Mouse (Mus musculus) bone marrow macrophage, adult 2 months (primary cell): ENCODE measurements around the gene Ndufb5. TPM values are rescaled to one million over a fixed set of nuclear protein-coding genes. Genes with fewer than 3 reads are reported as not detected.
"Not testable (repeated sequence)": the region's sequence is repeated elsewhere in the genome, so short reads cannot be mapped to it uniquely, and the experiment has no call there.

Experiments used
- H3K27ac ChIP-seq: 2 replicates; pipeline ENCODE4 v1.5.1; 2012; ENCODE audit warnings: low read depth, low read length; ENCODE audit not compliant: insufficient read depth
- H3K4me1 ChIP-seq: 2 replicates; pipeline ENCODE4 v1.6.1; 2012; ENCODE audit warnings: low read length; ENCODE audit not compliant: control insufficient read depth, insufficient read depth
- H3K4me3 ChIP-seq: 2 replicates; pipeline ENCODE4 v1.5.1; 2012; ENCODE audit warnings: mild to moderate bottlenecking, low read length, moderate library complexity; ENCODE audit not compliant: insufficient read depth
- CTCF ChIP-seq: IDR thresholded peaks from 2 replicates; pipeline ENCODE4 v1.5.1; 2012; ENCODE audit warnings: low read depth, mild to moderate bottlenecking, low read length, moderate library complexity
- POLR2A ChIP-seq: IDR thresholded peaks from 2 replicates; pipeline ENCODE4 v1.6.1; 2012; ENCODE audit warnings: mild to moderate bottlenecking, low read depth, low read length, borderline replicate concordance
- polyA plus RNA-seq: library from polyadenylated mRNA; stranded (reverse); fragments of >200 nt; gene quantifications from 2 replicates; pipeline ENCODE4 v1.2.4, GENCODE M21; 2012; ENCODE audit not compliant: missing spikeins, insufficient read depth, insufficient read length

Ndufb5 gene
- polyA plus RNA-seq, 1 experiment = 143 TPM

DNA sequence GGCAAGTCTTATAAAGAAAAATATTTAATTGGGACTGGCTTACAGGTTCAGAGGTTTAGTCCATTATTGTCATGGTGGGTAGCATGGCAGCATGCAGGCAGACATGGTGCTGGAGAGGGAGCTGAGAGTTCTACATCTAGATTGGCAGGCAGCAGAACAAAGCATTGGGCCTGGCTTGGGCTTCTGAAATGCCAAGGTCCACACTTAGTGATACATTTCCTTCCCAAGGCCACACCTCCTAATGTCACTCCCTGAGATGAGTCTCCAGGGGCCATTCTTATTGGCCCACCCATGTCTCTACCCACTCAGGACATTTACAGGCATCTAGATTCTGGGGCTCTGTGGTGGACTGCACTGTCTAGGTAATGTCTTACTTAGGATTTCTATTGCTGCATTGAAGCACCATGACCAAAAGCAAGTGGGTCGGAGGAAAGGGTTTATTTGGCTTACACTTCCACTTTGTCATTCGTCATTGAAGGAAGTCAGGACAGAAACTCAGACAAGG lies 5.5 kb downstream of the Ndufb5 start:
- peaks cover 13% of the 10 kb centered on the region for H3K4me1 ChIP-seq
- H3K4me3 ChIP-seq = no peak overlapping the region
- TF ChIP-seq CTCF (no peak), POLR2A (no peak)
- H3K27ac ChIP-seq = no peak overlapping the region

DNA sequence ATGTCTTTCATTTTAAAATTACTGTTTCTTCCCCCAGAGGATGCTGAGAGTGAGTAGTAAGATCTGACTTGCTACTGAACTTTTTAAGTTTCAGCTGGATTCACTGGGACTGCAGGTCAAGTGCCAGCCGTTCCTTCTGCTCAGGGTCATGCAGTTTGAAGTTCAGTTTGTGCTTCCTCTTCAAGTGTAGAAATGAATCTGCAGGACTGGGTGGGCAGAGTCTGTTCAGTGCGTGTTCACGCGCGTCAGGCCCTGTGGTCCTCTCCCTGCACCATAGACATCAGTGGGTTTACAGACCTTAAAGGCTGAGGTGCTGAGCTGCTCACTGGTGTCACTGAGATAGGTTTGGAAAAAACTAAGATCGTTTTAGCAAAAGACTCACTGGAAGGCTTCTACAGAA lies 8.2 kb downstream of the Ndufb5 start:
- Histone ChIP-seq H3K4me3 (no peak overlapping the region), H3K27ac (no peak overlapping the region), H3K4me1 (peaks cover 3% of the 10 kb centered on the region)
- no peak for TF ChIP-seq CTCF

DNA sequence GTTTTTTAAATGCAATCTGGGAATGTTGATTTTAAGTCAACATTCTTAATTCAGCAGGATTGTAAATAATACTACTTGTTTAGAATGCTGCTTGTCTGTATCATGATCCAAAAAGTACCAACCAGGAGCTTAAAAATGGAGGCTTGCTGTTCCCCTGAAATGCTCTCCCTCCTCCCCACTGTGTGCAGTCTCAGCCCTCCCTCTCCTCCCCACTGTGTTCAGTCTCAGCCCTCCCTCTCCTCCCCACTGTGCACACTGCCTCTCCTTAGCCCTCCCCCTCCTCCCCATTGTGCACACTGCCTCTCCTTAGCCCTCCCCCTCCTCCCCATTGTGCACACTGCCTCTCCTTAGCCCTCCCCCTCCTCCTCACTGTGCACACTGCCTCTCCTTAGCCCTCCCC lies 8.6 kb downstream of the Ndufb5 start:
- not testable (repeated sequence) for H3K27ac ChIP-seq, H3K4me1 ChIP-seq, H3K4me3 ChIP-seq

DNA sequence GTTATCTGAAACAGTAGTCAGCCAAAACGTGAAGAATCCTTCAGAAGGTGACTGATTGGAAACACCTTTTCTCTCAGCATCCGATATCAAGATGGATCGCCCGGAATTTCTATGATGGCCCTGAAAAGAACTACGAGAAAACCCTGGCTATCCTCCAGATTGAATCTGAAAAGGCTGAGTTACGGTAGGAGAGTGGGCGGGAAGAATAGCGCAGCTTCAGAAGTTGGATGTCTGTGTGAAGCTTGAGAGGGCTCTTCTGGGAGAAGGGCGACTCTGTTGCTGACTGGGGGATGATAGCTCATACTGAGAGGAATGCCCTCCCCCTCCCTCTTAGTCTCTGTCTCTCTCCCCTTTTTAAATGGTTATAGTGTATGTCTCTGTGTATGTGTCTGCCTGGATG lies 11.6 kb downstream of the Ndufb5 start:
- Histone ChIP-seq H3K4me3 (no peak overlapping the region), H3K4me1 (no peaks in the 10 kb centered on the region), H3K27ac (no peak overlapping the region)
- no peak for TF ChIP-seq POLR2A
- TF ChIP-seq CTCF = no peak

DNA sequence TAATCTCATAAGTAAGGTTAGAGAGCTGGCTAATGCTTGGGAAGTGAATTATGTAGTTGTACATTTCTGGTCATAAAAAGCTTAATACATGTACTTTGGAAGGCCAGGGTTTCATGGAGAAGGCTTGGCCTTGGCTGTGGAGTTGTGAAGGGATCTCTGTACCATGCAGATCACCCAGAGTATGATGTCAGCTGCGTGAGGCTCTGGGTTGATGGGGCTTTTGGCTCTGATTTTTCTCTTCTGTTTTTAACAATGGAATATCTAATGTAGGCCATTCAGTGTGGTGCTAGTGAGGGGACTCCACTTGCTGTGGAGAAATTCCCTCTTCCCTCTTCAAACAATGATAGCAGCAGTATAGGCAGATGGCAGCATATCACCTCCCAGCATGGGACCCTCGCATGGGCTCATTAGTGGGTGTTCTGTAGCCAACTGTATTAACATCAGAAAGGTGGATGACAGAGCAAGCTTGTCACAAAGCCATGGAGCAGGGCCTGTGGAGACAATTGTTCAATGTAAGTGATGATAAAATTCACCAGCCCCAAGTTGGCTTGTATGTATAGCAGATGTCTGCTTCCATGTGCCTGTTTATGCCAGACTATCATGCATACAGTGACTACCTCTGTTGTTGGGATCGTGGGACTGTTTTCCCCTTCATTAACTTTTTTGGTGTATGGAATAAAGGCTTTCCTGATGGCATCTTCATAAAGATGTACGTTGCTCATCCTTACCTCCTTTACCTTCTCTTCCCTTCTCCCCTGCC lies 13.2 kb downstream of the Ndufb5 start:
- TF ChIP-seq CTCF (no peak), POLR2A (no peak)
- no peak overlapping the region for H3K27ac ChIP-seq
- H3K4me1 ChIP-seq = no peaks in the 10 kb centered on the region
- no peak overlapping the region for H3K4me3 ChIP-seq

DNA sequence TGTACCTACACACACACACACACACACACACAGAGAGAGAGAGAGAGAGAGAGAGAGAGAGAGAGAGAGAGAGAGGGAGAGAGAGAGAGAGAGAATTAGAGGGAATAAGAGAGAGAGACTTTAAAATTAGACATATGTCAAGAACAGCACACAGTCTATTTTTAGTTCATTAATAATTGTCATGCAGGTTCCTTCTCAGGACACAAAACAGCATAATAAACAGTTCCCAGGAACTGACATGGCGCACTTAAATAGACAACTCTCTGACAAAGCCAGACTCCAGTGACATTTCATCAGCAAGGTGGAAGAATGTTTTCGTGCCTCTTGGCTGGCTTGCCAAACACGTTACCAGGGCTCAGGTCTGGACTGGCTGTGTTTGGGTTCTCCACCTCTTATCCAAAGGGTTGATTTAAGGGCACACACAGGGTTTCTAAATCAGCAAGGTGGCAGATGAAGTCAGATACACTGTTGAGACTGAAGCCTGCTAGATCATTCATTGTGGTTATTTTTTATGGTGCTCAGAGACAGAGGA lies 17.7 kb downstream of the Ndufb5 start:
- no peak overlapping the region for H3K27ac ChIP-seq
- TF ChIP-seq CTCF = no peak
- TF ChIP-seq POLR2A = no peak

DNA sequence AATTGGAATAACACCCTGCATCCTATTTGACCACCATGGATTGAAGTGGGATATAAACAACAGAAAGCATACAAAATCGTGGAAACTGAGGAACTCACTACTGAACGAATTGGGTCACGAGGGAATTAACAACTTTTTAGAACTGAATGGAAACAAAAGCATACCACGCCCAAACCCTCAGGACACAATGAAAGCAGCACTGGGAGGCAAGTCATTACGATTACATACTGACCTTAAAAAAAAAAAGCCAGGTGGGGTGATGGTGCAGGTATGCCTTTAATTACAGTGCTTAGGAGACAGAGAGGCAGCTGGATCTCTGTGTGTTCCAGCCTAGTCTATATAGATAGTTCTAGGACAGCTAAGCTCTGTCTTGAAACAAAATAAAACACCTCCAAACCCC lies 22.4 kb downstream of the Ndufb5 start:
- no peaks in the 10 kb centered on the region for H3K4me1 ChIP-seq
- H3K27ac ChIP-seq = no peak overlapping the region
- TF ChIP-seq CTCF (no peak), POLR2A (no peak)
- H3K4me3 ChIP-seq = no peak overlapping the region

More for the DNA sequence above, 17.7 kb downstream of the Ndufb5 start:
- Histone ChIP-seq H3K4me3 (no peak overlapping the region), H3K4me1 (no peaks in the 10 kb centered on the region)

DNA sequence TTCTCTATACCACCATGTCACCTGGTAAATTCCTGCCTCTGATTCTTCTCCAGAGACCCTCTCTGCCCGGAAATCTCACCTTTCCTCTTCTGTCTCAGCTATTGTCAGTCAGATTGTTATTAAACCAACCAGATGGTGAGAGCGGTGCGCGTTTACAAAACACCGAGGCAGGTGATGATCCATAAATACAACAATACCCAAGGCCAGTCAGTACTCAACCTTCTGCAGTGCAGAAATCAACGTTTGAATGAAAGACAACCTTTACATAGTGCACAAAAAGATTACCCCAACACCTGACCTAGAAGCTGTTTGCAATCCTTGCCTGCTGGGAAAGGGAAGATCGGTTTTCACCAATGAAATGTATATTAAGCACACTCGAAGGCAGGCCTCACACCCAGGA lies 26.2 kb downstream of the Ndufb5 start:
- H3K27ac ChIP-seq = no peak overlapping the region

DNA sequence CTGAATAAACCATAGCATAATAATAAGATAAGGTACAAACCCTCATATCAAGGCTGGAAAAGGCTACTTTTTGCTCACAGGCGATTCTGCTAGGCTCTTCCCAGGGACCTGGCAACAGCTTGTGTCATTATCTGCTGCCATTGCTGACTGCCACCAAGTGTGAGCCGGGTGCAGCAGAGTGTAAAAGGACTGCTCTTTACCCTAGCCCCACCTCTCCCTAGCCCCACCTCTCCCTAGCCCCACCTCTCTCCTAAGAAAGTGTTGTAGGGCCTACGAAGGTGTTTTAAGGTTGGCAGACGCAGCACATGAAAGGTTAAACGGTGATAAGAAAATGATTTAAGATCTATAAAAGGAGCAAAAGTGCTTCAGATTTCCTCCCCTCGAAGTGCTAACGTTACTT lies 27.1 kb downstream of the Ndufb5 start:
- Histone ChIP-seq H3K27ac (no peak overlapping the region), H3K4me1 (no peaks in the 10 kb centered on the region), H3K4me3 (no peak overlapping the region)
- TF ChIP-seq CTCF = no peak
- TF ChIP-seq POLR2A = no peak

More for the DNA sequence above, 26.2 kb downstream of the Ndufb5 start:
- TF ChIP-seq POLR2A = no peak
- no peak for TF ChIP-seq CTCF
- H3K4me3 ChIP-seq = no peak overlapping the region
- no peaks in the 10 kb centered on the region for H3K4me1 ChIP-seq

DNA sequence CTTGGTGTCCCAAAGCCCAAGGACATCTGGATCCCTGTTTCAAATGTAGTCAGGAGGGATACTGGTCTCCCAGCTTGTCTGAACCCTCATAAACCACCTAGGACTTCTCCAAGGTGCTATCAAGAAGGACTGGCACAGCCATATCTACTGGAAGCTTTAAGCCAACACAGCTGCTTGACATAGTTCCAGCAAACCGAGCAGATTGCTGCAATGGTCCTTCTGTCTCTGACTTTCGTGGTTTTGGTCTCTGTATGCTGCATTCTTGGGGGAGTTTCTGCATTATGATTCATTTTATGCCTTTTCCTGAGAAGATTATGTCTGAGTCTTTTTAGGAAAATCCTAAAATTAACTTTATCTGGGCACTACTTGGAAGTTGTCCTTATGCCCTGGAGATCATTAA lies 34.0 kb downstream of the Ndufb5 start:
- no peak overlapping the region for H3K27ac ChIP-seq
- TF ChIP-seq CTCF (no peak), POLR2A (no peak)

More for the DNA sequence above, 34.0 kb downstream of the Ndufb5 start:
- Histone ChIP-seq H3K4me1 (no peaks in the 10 kb centered on the region), H3K4me3 (no peak overlapping the region)

Other genes with a start within 250 kb of the Ndufb5 start
- gene Kcnmb3, start 244.8 kb upstream of the Ndufb5 start, polyA plus RNA-seq = not detected in 2 replicates
- 30.6 and 33.8 TPM in 2 replicates for gene Zfp639, start 226.7 kb upstream of the Ndufb5 start, polyA plus RNA-seq
- 29.1 and 30.9 TPM in 2 replicates for gene Mfn1, start 207.5 kb upstream of the Ndufb5 start, polyA plus RNA-seq
- 7.6 and 9.4 TPM in 2 replicates for gene Gnb4, start 120.4 kb upstream of the Ndufb5 start, polyA plus RNA-seq
- gene Actl6a, start 30.7 kb upstream of the Ndufb5 start, polyA plus RNA-seq = 31.7 and 40.9 TPM in 2 replicates
- gene Mrpl47, start 615 bp downstream of the Ndufb5 start, polyA plus RNA-seq = 13.2 and 19.3 TPM in 2 replicates
- gene Usp13, start 80.6 kb downstream of the Ndufb5 start, polyA plus RNA-seq = not detected in 2 replicates